Mouse (Mus musculus) CD8-positive naive resting alpha-beta T cell, adult 2 months (primary cell): ENCODE results near the gene Lrrc36.

Source experiments
- DNase-seq, 2 experiments: peaks; one replicate each; pipeline ENCODE4 v3.0.0; 2022; ENCODE audit warnings: low read depth in 2 of 2, low spot score in 2 of 2

The Lrrc36 gene

GRCm38 (mm10) chr8:105481453-105481852 is 68.1 kb downstream of the Lrrc36 start:
- DNase-seq: peak in 1 of 2 experiments; percentile 14

- DNase-seq: no peak
Observed at GRCm38 (mm10) chr8:105482123-105482522, 68.8 kb downstream of the Lrrc36 start.

GRCm38 (mm10) chr8:105483212-105484029 is 70.0 kb downstream of the Lrrc36 start:
- DNase-seq: no peak

DNA sequence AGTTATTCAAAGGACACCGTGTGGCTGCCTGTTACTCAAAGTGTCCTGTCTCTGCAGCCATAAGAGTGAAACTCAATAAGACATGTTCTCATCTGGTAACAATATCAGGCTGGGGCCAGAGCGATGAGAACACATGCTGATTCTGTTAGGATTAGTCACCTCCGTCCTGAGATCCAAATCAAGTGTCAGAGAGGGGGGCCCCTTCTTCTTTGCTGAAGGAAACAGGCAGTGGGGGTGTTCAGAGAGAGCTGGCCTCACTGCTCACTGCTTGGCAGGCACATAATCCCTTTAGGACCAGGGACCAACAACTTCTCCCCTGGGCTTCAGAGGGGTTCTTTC is 70.6 kb downstream of the Lrrc36 start:
- no peak for DNase-seq

GRCm38 (mm10) chr8:105484392-105484791 is 71.0 kb downstream of the Lrrc36 start:
- DNase-seq: no peak

GRCm38 (mm10) chr8:105488082-105488481 is 74.7 kb downstream of the Lrrc36 start:
- no peak for DNase-seq

DNA sequence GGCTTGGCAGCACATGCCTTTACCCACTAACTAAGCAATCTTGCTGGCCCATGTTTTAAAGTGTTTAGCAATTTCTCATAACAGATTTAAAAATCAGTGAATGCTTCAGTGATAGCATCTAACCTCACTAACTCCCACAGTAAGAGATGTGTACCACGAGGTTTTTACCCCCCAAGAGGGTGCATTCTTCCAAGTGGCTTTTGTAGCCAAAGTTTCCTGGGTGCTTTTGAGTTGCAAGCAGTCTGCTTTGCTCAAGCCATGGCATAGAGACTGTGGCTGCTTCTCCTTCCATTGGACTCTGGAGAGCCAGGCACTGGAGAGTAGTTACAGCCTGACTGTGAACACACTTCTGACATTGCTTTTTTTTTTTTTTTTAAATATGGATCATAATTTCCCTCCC is 75.9 kb downstream of the Lrrc36 start:
- DNase-seq: no peak

DNA sequence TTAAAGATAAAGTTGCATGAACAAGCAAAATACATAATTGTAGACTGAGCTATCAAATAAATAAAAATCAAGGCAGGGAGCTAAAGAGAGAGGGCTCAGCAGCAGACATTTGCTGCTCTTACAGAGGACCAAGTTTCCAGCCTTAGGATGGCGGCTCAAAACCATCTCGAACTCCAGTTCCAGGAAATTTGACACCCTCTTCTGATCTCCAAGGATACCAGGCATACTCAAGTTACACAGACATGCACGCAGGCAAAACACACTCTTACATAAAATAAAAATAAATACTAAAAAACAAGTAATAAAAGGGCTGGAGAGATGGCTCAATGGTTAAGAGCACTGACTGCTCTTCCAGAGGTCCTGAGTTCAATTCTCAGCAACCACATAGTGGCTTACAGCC is 80.1 kb downstream of the Lrrc36 start:
- DNase-seq: no peak

GRCm38 (mm10) chr8:105494566-105494965 is 81.2 kb downstream of the Lrrc36 start:
- no peak for DNase-seq

GRCm38 (mm10) chr8:105495350-105496302 is 82.3 kb downstream of the Lrrc36 start:
- DNase-seq: no peak

- peak; percentile 61 to 74 for DNase-seq
Observed at GRCm38 (mm10) chr8:105496439-105497180, 83.2 kb downstream of the Lrrc36 start, which contains the start of gene Zdhhc1. Gene Zdhhc1 (minus strand): TSS chr8:105496902.

DNA sequence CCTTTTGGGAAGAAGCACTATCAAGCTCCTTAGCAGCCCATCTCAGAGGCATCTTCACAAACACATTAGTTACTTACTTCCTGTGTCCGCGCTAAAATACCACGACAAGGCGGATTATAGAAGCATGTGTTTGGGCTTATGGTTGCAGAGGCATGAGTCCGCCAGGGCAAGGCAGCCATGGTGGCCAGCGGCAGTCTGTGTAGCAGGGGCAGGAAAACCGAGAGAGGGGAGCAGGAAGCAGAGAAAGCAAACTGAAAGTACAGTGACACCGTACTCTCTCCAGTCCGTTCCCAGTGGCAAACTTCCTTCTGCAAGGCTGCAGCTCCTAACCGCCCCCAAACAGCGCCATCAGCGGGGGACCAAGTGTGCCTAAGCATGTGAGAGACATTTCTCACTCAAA is 86.4 kb downstream of the Lrrc36 start:
- DNase-seq: no peak

DNA sequence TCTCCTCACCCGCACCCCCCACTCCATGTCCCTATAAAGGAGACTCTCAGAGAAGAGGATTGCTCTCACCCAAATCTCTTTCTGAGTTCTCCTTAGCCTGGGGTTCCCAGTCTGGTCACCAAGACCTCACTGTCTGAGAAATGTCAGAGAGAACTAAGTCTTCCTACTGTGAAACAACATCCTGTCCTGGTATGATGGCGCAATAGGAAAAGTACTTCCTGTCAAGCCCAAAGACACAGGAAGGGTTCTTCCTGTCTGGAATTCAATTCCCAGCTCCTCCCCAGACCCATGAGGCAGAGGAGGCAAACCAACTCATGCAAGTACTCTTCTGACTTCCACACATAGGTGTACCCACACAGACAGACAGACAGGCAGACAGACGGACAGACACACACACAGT is 91.2 kb downstream of the Lrrc36 start:
- DNase-seq: no peak

DNA sequence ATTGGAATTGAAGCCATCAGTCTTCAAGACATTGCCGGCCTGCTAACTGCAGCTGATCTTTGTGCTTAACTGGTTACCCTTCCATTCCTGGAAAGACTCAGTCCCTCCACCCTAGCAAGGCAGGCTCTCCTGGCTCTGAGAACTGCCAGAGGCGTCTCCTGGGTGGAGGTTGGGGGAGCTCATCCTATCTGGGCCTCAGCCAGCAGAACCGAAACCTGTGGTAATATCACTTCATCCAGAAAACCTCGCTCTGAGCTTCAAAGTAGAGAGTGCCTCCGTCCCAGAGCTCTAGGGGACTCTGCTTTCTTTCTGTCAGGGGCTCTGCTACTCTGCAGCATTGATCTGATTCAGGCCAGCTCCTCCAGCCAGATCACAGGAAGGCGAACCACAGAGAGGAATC is 93.6 kb downstream of the Lrrc36 start:
- no peak for DNase-seq

DNA sequence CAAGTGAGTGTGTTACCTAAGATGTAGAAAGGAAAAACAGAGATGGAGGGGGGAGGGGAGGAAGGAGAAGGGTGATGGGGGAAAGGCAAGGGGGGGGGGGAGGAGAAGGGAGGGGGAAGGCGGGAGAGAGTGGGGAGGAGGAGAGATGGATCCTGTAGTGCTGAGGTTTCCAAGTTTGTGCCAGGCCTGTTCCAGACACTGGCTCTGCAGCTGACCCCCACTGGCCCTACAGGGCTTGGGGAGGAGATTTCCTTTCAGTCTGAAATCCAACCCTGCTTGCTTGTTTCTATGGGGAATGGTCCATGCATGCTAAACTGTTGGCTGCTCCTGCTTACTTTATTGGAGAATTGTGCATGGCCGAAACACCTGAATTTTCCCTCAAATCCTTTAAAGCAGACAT is 95.4 kb downstream of the Lrrc36 start:
- DNase-seq: no peak

GRCm38 (mm10) chr8:105509997-105510735 is 96.8 kb downstream of the Lrrc36 start:
- DNase-seq: no peak
